Mouse (Mus musculus): ENCODE results near the gene Rarg. TPM values are rescaled to one million over a fixed set of nuclear protein-coding genes. Genes with fewer than 3 reads are reported as not detected.

Gene Rarg
- total RNA-seq, 1 experiment, result 115 TPM

DNA sequence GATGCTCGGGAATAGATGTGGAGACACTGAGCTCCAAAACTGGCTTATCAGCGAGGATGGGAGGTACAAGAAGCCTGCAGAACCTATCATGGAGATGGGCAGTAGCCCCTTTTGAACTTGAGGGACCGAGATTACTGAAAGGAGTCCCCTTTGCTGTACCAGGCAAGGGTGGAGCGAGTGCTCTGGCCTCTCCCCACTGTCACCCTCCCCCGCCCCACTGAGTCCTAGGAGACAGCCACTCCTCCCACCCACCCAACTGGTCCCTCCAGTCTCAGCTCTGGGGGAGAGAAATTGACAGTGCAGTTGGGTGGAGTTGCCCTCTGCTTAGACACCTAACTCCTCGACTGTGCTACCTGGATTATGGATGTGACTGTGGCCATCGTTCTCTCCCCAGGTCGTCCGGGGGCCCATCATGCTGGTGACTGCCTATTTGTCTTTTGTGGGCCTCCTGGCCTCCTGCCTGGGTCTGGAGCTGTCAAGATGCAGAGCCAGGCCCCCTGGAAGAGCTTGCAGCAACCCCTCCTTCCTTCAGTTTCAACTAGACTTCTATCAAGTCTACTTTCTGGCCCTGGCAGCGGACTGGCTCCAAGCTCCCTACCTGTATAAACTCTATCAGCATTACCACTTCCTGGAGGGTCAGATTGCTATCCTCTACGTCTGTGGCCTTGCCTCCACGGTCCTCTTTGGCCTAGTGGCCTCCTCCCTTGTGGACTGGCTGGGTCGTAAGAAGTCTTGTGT, 22.6 kb upstream of the Rarg start:
- Histone ChIP-seq H3K4me1 (ENCODE audit: control insufficient read depth in 2 of 2, insufficient read depth in 2 of 2, low read length in 2 of 2, poor library complexity in 1 of 2) (peaks cover 8 to 24% of the 10 kb centered on the region in 2 experiments; a peak in 3 of 4 replicates), H3K9ac (ENCODE audit: insufficient read depth, low read depth, low read length, poor library complexity, severe bottlenecking) (peak overlapping the region; percentile 99), H3K27ac (ENCODE audit: insufficient read depth, low read depth, low read length, poor library complexity, severe bottlenecking) (peak overlapping the region; percentile 97), H3K36me3 (ENCODE audit: control insufficient read depth, insufficient read depth, low read length, poor library complexity, severe bottlenecking) (peaks cover 20% of the 10 kb centered on the region), H3K9me3 (ENCODE audit: control insufficient read depth, insufficient read depth, low read depth, low read length) (no peaks in the 10 kb centered on the region), H3K4me3 (ENCODE audit: insufficient read depth in 1 of 2, low read depth in 1 of 2, low read length in 2 of 2, poor library complexity in 1 of 2, severe bottlenecking in 1 of 2) (peak overlapping the region; percentile 97 to 99)
- no peak for DNase-seq (ENCODE audit: low read depth, low spot score)
- TF ChIP-seq ZC3H11A (IDR thresholded peaks at IDR 0.05; ENCODE audit: borderline replicate concordance, low read depth, low read length) (no peak), CHD2 (IDR thresholded peaks at IDR 0.05; ENCODE audit: low read depth, low read length) (no peak), MAFK (IDR thresholded peaks at IDR 0.05; ENCODE audit: insufficient read depth, low read depth, low read length) (no peak), ZNF384 (IDR thresholded peaks at IDR 0.05; ENCODE audit: low read depth, low read length) (no peak), HCFC1 (IDR thresholded peaks at IDR 0.05; ENCODE audit: borderline replicate concordance, insufficient read depth, low read length) (no peak)
- in situ Hi-C loops (cut with MboI; ENCODE audit: low sequenced_read_pairs in 2 of 2, unreplicated experiment in 2 of 2), result no loop called here

DNA sequence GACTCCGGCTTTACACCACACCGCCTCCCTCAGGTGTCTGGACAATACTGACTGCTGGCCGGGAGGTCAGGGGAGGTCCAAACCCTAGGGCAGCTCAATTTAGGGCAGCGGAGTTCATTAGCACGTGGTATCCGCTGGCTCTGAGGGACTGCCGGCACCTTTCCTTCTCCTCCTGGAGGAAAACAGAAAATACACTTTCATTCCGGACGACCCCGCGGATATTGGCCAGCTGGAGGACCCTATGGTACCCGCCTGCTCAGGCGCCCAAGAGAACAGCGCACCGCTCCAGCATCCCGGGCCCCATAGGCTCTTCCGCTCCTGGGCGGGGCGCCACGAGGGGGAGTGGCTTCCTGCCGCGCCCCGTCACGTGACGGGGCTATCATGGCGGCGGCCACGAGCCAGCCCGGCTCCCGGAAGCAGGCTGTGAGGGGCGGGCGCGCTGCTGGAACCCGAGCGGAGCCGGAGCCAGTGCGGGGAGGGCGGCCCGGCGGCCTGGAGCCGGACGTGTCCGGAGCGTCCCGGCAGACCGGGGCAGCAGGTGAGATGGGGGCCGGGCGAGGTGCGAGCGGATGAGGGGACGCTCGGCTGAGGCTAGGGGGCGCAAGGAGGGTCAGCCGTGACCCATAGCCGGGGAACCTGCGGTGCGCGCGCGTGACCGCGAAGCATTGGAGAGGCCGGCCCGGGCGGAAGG, 21.9 kb upstream of the Rarg start, which contains the start of gene Mfsd5:
Gene Mfsd5 (plus strand): TSS at position 363 of the 691 bp plus-strand sequence.
- peaks cover 8 to 24% of the 10 kb centered on the region in 2 experiments; a peak in 3 of 4 replicates for H3K4me1 ChIP-seq (ENCODE audit: control insufficient read depth in 2 of 2, insufficient read depth in 2 of 2, low read length in 2 of 2, poor library complexity in 1 of 2)
- TF ChIP-seq CHD2 (IDR thresholded peaks at IDR 0.05; ENCODE audit: low read depth, low read length) (no peak), HCFC1 (IDR thresholded peaks at IDR 0.05; ENCODE audit: borderline replicate concordance, insufficient read depth, low read length) (peak; percentile 51; the same call in 1 of the 2 replicates), ZC3H11A (IDR thresholded peaks at IDR 0.05; ENCODE audit: borderline replicate concordance, low read depth, low read length) (no peak), ZNF384 (IDR thresholded peaks at IDR 0.05; ENCODE audit: low read depth, low read length) (no peak), MAFK (IDR thresholded peaks at IDR 0.05; ENCODE audit: insufficient read depth, low read depth, low read length) (no peak)
- H3K4me3 ChIP-seq (ENCODE audit: insufficient read depth in 1 of 2, low read depth in 1 of 2, low read length in 2 of 2, poor library complexity in 1 of 2, severe bottlenecking in 1 of 2), result peak within 1 kb of the TSS; percentile 97 to 99
- H3K9me3 ChIP-seq (ENCODE audit: control insufficient read depth, insufficient read depth, low read depth, low read length), result no peaks in the 10 kb centered on the region
- in situ Hi-C loops (cut with MboI; ENCODE audit: low sequenced_read_pairs in 2 of 2, unreplicated experiment in 2 of 2), result no loop called here
- peak; percentile 74 for DNase-seq (ENCODE audit: low read depth, low spot score)
- H3K36me3 ChIP-seq (ENCODE audit: control insufficient read depth, insufficient read depth, low read length, poor library complexity, severe bottlenecking), result peaks cover 20% of the 10 kb centered on the region
- H3K9ac ChIP-seq (ENCODE audit: insufficient read depth, low read depth, low read length, poor library complexity, severe bottlenecking), result peak within 1 kb of the TSS; percentile 99
- peak within 1 kb of the TSS; percentile 97 for H3K27ac ChIP-seq (ENCODE audit: insufficient read depth, low read depth, low read length, poor library complexity, severe bottlenecking)

GRCm38 (mm10) chr15:102278726-102279091, 21.4 kb upstream of the Rarg start:
- Histone ChIP-seq H3K27ac (ENCODE audit: insufficient read depth, low read depth, low read length, poor library complexity, severe bottlenecking) (peak overlapping the region; percentile 91), H3K36me3 (ENCODE audit: control insufficient read depth, insufficient read depth, low read length, poor library complexity, severe bottlenecking) (peaks cover 20% of the 10 kb centered on the region), H3K4me3 (ENCODE audit: insufficient read depth in 1 of 2, low read depth in 1 of 2, low read length in 2 of 2, poor library complexity in 1 of 2, severe bottlenecking in 1 of 2) (peak overlapping the region; percentile 97 to 99), H3K9me3 (ENCODE audit: control insufficient read depth, insufficient read depth, low read depth, low read length) (no peaks in the 10 kb centered on the region), H3K9ac (ENCODE audit: insufficient read depth, low read depth, low read length, poor library complexity, severe bottlenecking) (peak overlapping the region; percentile 86), H3K4me1 (ENCODE audit: control insufficient read depth in 2 of 2, insufficient read depth in 2 of 2, low read length in 2 of 2, poor library complexity in 1 of 2) (peaks cover 5 to 22% of the 10 kb centered on the region in 2 experiments; a peak in 3 of 4 replicates)
- in situ Hi-C loops (cut with MboI; ENCODE audit: low sequenced_read_pairs in 2 of 2, unreplicated experiment in 2 of 2), result no loop called here
- no peak for DNase-seq (ENCODE audit: low read depth, low spot score)
- TF ChIP-seq CHD2 (IDR thresholded peaks at IDR 0.05; ENCODE audit: low read depth, low read length) (no peak), ZNF384 (IDR thresholded peaks at IDR 0.05; ENCODE audit: low read depth, low read length) (peak; percentile 76)

GRCm38 (mm10) chr15:102273982-102274716, 16.8 kb upstream of the Rarg start:
- peaks cover 0 to 8% of the 10 kb centered on the region in 2 experiments; a peak in 2 of 4 replicates for H3K4me1 ChIP-seq (ENCODE audit: control insufficient read depth in 2 of 2, insufficient read depth in 2 of 2, low read length in 2 of 2, poor library complexity in 1 of 2)
- in situ Hi-C loops (cut with MboI; ENCODE audit: low sequenced_read_pairs in 2 of 2, unreplicated experiment in 2 of 2), result no loop called here
- H3K27ac ChIP-seq (ENCODE audit: insufficient read depth, low read depth, low read length, poor library complexity, severe bottlenecking), result no peak overlapping the region

More at GRCm38 (mm10) chr15:102273982-102274716, 16.8 kb upstream of the Rarg start:
- H3K36me3 ChIP-seq (ENCODE audit: control insufficient read depth, insufficient read depth, low read length, poor library complexity, severe bottlenecking), result no peaks in the 10 kb centered on the region
- H3K9me3 ChIP-seq (ENCODE audit: control insufficient read depth, insufficient read depth, low read depth, low read length), result no peaks in the 10 kb centered on the region
- H3K4me3 ChIP-seq (ENCODE audit: insufficient read depth in 1 of 2, low read depth in 1 of 2, low read length in 2 of 2, poor library complexity in 1 of 2, severe bottlenecking in 1 of 2), result no peak overlapping the region
- no peak overlapping the region for H3K9ac ChIP-seq (ENCODE audit: insufficient read depth, low read depth, low read length, poor library complexity, severe bottlenecking)
- no peak for TF ChIP-seq HCFC1 (IDR thresholded peaks at IDR 0.05; ENCODE audit: borderline replicate concordance, insufficient read depth, low read length)
- no peak for TF ChIP-seq CHD2 (IDR thresholded peaks at IDR 0.05; ENCODE audit: low read depth, low read length)
- TF ChIP-seq MAFK (IDR thresholded peaks at IDR 0.05; ENCODE audit: insufficient read depth, low read depth, low read length), result no peak
- TF ChIP-seq ZNF384 (IDR thresholded peaks at IDR 0.05; ENCODE audit: low read depth, low read length), result no peak
- 0 out of 2 replicates have a peak, but pooled peaks have one; percentile 11 for TF ChIP-seq ZC3H11A (IDR thresholded peaks at IDR 0.05; ENCODE audit: borderline replicate concordance, low read depth, low read length)
- DNase-seq (ENCODE audit: low read depth, low spot score), result no peak

Data from ES-E14 (cell line).